Mouse (Mus musculus) bone marrow, adult 2 months (tissue): ENCODE measurements around the gene Wfikkn2. TPM values are rescaled to one million over a fixed set of nuclear protein-coding genes. Genes with fewer than 3 reads are reported as not detected.

Source experiments
- H3K27ac ChIP-seq: fragments of 200-500 bp; 2 replicates; pipeline ENCODE4 v1.5.1; 2012; ENCODE audit warnings: low read depth, mild to moderate bottlenecking, control low read depth, inconsistent platforms, low read length; ENCODE audit not compliant: control insufficient read depth, poor library complexity, insufficient read depth
- H3K4me1 ChIP-seq: fragments of 200-500 bp; 2 replicates; pipeline ENCODE4 v1.6.1; 2011; ENCODE audit warnings: low read length; ENCODE audit not compliant: control insufficient read depth, insufficient read depth
- H3K4me3 ChIP-seq: fragments of 200-500 bp; replicated peaks from 2 replicates; pipeline ENCODE3; 2011; ENCODE audit warnings: mild to moderate bottlenecking, low read depth, low read length, control low read depth; ENCODE audit not compliant: control insufficient read depth
- CTCF ChIP-seq: fragments of 200-500 bp; IDR thresholded peaks from 2 replicates; pipeline ENCODE4 v1.5.1; 2011; ENCODE audit warnings: low read length, control low read depth; ENCODE audit not compliant: control insufficient read depth, insufficient read depth
- POLR2A ChIP-seq: fragments of 200-500 bp; IDR thresholded peaks from 2 replicates; pipeline ENCODE4 v1.6.1; 2011; ENCODE audit warnings: low read depth, mild to moderate bottlenecking, control low read depth, low read length, borderline replicate concordance; ENCODE audit not compliant: control insufficient read depth
- WGBS: fragments of 180-500 bp; shearing (Covaris S2); methylation state at CpG from one replicate; pipeline ENCODE4 v1.1.7; 2018; 5-methylcytosine and 5-hydroxymethylcytosine counted together
- polyA plus RNA-seq: library from polyadenylated mRNA; stranded (reverse); fragments of >200 nt; gene quantifications from 2 replicates; pipeline ENCODE4 v1.2.4, GENCODE M21; 2011; ENCODE audit warnings: low replicate concordance; ENCODE audit not compliant: missing spikeins, insufficient read depth, insufficient read length

Gene Wfikkn2
- polyA plus RNA-seq, 1 experiment = 0.42 TPM

DNA sequence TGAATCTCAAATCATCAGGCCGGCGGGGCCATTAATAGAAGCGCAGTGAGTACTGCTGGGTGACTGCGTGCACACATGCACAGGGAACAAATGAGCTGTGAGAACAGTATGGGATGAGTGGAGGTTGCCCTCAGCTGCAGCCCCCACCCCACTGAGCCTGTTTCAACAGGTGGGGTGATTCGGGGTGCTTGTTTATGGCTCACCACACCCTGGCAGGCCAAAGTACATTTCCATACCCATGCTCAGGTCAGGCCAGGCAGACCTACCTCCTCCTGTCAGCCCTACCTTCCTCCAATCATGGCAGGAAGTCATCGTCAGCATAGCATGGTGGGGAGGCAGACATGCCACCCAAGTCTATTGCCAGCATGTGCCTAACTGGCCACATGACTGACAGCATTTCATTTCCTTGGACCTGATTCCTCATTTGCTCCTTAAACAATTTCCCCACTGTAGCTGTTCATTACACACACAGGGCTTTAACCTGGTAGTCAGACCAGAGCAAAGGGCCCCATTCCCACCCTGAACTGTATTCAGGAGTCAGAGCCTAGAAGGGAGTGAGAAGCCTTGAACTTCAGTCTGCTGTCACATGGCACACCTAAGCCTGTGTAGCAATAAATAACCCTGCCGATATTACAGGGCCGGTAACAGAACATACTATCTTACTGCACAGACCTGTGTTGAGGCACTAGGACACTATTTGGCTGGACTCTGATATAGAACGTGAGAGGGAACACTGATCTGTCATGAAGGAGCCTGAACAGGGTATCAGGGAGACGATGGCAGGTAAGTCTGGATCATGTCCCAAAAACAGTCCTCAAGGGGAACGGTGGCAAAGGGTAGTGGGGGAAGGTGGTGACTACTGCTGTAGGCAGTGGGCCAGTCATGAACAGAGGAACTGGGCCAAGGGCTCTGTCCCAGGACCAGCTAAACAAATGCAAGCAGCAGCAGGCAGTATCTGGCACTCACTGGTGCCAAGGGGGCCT is 35.7 kb upstream of the Wfikkn2 start, which contains the start of gene Gm21885:
Gene Gm21885 (plus strand): TSS at position 675 of the 983 bp plus-strand sequence.
- WGBS = 70% methylated on average over 11 of the region's 11 CpGs
- TF ChIP-seq POLR2A (no peak), CTCF (no peak)
- H3K4me3 ChIP-seq = no peak within 1 kb of the TSS
- no peak within 1 kb of the TSS for H3K27ac ChIP-seq
- no peaks in the 10 kb centered on the region for H3K4me1 ChIP-seq

DNA sequence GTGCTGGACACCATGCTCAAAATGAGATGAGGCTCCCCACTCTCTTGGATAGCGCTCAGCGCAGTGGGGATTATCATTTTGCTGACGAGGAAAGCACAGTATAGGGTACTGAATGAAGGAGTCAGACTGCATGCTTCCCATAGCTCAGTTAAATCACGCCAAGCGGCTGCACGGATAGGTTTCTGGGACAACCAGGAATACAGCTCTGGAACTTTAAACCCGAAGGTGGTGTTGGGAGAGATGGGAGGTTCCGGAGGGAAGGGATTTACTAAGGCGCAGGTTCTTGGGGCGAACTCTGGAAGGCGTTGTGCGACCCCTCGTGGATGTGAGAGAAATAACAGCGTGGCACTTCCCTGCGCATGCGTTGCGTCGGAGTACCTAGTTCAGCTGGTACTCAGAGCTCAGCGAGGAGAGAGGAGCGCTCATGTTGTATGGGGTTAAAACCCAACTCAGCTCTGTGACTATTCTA is 31.1 kb upstream of the Wfikkn2 start:
- WGBS = 8% methylated on average over 20 of the region's 20 CpGs
- Histone ChIP-seq H3K4me1 (peaks cover 2% of the 10 kb centered on the region), H3K4me3 (peak overlapping the region; percentile 38), H3K27ac (no peak overlapping the region)
- no peak for TF ChIP-seq POLR2A
- TF ChIP-seq CTCF = peak; percentile 99

DNA sequence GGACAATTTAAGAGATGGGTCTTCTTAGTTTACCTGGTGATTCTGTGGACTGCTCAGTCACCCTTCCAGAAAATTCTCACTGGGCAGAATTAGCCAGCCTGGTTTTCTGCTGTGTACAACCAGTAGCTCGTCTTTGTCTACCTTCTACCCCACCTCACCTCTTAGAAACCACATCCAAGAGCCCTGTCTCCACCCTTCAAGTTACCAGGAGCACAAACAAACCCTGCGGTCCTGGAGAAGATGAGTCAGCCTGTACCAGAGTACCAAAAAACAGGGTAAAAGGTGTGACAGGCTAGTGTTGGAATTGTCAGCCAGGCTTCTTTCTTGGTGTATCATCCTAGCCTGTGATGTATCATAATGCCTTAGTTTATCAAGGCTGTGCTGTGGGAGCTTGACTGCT is 29.9 kb upstream of the Wfikkn2 start:
- 71% methylated on average over 2 of the region's 2 CpGs for WGBS
- Histone ChIP-seq H3K4me3 (no peak overlapping the region), H3K4me1 (peaks cover 4% of the 10 kb centered on the region), H3K27ac (no peak overlapping the region)
- TF ChIP-seq CTCF = no peak
- no peak for TF ChIP-seq POLR2A

DNA sequence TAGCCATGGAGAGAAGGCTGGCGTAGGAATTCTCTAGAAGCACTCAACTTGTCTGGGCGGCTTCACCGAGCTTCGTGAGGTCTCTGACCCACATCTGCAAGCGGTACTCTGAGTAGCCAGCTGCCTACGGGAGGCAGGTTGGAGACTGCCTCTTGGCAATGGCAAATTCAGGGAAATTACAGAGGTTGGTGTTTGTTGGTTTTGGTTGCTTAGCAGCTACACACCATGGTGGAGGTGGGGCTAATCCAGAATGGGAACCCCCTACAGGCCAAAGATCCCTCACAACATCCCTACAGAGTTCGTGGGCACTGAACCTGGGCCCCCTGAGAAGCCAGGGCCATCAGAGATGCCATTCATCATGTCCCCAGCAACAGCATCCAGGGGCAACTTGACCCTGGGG is 29.4 kb upstream of the Wfikkn2 start:
- no peak for TF ChIP-seq POLR2A
- TF ChIP-seq CTCF = no peak
- peaks cover 4% of the 10 kb centered on the region for H3K4me1 ChIP-seq
- H3K4me3 ChIP-seq = no peak overlapping the region
- 91% methylated on average over 7 of the region's 7 CpGs for WGBS
- H3K27ac ChIP-seq = no peak overlapping the region

DNA sequence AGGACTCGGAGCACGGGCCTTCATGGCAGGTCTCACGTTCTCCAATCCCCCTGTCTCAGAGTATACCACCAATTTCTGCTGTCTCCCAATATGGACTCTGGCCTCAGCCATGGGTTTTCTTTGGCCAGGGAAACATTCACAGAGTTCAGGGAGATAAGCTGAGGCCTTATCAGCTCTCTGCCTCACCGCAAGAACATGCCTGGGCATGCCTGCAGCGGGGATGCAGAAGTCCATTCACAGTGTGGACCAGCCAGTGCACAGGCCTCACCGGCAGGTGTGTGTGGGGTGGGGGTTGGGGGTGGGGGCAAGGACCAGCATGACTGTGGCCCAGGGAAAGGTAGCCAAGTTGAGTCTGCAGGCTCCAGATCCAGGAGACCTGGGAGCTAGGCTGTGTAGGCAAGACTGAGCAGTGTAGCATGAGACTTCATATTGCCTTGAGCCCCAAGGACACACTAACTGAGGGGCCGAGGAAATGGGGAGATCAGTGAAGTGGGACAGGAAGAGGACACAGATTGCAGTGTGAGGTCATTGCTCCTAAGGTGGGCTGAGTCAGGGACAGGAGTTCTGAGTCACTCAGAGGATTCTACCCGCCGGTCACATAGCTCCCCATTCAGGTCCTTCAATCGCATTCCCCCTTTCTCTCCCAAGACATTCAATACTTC is 28.5 kb upstream of the Wfikkn2 start:
- Histone ChIP-seq H3K27ac (no peak overlapping the region), H3K4me1 (peaks cover 4% of the 10 kb centered on the region), H3K4me3 (no peak overlapping the region)
- TF ChIP-seq CTCF (no peak), POLR2A (no peak)
- 79% methylated on average over 10 of the region's 10 CpGs for whole genome bisulfite sequencing

DNA sequence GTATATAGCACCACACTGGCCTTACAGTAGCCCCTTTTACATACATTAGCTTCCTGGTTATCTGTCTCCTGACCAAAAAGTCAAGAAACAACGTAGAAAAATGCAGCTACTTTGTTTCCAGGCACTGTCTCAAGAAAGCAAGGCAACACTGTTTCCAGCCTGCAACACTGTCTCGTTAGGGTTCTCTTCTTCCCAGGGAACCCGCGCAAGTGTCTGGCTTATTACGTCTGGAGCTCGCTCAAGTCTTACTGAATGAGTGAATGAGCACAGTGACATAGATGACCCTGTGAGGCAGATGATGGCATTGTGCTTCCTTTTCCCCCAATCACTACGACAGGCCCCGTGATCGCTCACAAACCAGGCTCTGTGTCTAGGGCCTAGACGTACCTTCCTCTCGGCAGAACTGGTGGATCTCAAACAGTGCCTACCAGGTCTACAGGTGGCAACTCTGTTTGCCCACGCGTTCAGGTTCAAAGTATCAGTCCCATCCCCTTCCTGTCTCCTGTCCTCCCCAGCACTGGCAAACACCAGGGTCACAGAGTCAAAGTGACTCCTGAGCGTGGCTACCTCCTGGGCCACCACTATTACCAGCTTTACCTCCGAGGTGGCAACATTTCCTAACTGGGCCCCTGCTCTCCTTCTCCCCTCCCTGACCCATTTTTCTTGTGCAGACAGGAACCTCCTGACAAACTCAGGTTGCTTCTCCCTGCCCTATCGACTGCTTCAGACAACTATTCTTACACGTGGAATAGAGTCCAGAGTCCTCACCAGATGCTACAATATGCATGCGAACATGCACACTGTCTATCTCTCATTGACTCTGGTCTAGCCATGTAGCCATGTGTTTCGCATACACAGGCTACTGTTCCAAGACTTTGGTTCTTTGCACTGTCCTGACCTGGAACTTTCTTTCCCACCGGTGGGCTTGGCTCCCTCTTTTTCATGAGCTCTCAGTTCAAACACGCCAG is 27.4 kb upstream of the Wfikkn2 start:
- H3K27ac ChIP-seq = no peak overlapping the region
- TF ChIP-seq POLR2A = no peak
- no peak for TF ChIP-seq CTCF

DNA sequence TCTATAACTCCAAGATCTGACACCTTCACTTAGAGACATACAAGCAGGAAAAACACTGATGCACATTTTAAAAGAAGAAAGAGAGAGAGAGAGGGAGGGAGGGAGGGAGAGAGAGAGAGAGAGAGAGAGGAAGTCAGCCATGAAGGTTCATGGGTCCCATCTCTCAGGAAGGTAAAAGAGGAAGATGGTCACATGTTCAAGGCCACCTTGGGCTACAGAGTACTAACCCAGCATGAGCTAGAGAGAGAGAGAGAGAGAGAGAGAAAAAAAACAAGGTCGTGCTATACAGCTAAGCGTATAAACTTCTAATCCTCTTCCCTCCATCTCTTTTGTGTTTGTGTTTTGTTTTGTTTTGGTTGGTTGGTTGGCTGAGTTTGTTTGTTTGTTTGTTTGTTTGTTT is 25.2 kb upstream of the Wfikkn2 start:
- TF ChIP-seq POLR2A (no peak), CTCF (no peak)
- no peak overlapping the region for H3K27ac ChIP-seq
- 56% methylated on average over 2 of the region's 2 CpGs for WGBS
- H3K4me1 ChIP-seq = peaks cover 6% of the 10 kb centered on the region
- H3K4me3 ChIP-seq = no peak overlapping the region

More for the DNA sequence above, 27.4 kb upstream of the Wfikkn2 start:
- H3K4me3 ChIP-seq = no peak overlapping the region
- H3K4me1 ChIP-seq = peaks cover 4% of the 10 kb centered on the region
- WGBS = 85% methylated on average over 21 of the region's 21 CpGs

DNA sequence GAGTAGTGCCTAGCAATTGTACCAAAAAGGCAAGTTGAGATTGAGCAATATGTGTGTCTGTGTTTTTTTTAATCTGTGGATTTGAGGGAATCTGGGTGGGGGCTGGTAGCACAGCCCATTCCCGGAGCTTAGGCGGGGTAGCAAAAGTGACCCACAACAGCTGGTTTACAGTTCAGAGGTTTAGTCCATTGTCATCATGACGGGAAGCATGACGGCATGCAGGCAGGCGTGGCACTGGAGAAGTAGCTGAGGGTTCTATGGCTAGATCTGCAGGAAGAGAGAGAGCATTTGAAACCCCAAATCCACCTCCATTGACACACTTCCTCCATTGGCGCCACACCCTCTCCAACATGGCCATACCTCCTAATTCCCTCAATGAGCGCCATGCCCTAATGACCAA is 24.1 kb upstream of the Wfikkn2 start:
- H3K4me1 ChIP-seq = peaks cover 7% of the 10 kb centered on the region
- H3K27ac ChIP-seq = no peak overlapping the region
- no peak overlapping the region for H3K4me3 ChIP-seq
- WGBS = 71% methylated on average over 7 of the region's 7 CpGs
- TF ChIP-seq CTCF (no peak), POLR2A (no peak)
